Mouse (Mus musculus): ENCODE data around the gene Chchd2. TPM values are rescaled to one million over a fixed set of nuclear protein-coding genes. Genes with fewer than 3 reads are reported as not detected.
"Not testable (repeated sequence)": the region's sequence is repeated elsewhere in the genome, so short reads cannot be mapped to it uniquely, and the experiment has no call there.

Gene Chchd2
- polyA plus RNA-seq (2015; fragmentation: Nextera tagmentation; extraction: Ambion mirVana): 984 and 1,043 TPM in 2 replicates

DNA sequence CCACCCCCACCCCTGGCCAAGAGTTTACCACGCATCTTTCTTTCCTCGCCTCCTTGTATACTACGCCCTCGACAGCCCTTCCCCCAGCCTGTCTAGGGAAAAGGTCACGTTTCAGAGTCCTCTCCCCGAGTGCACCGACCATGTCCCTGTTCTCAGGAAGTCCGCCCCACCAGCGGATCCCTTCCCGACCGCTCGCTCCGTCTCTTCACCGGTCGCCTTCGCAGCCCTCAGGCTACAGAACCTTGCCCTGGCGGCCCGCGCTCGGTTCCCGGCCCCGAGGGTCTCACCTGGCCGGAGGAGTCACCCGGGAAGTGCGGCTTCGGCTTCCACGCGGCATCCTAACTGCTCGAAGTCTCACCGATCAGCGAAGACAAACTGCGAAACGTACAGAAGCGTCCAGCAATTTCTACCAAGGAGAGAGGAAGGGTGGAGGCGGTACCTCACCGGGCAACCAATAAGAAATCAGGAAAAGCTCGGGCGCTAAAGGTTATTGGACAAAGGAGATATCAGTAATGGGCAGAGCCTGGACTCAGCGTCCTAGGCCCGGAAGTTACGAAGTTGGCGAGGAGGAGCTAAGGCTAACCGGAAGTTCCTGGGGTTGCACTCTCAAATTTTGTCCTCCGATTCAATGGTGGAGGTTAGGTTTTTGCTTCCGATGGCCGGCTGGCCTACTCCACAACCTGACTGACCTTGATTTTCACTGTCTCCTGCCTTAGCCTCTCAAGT, at the start of gene Chchd2:
Gene Chchd2 (minus strand): TSS at position 560 of the 726 bp plus-strand sequence.
- H3K36me3 ChIP-seq: peaks cover 29% of the 10 kb centered on the region
- H3K27me3 ChIP-seq: no peaks in the 10 kb centered on the region
- H3K9ac ChIP-seq: peak within 1 kb of the TSS; percentile 94
- H3K4me1 ChIP-seq: peaks cover 16% of the 10 kb centered on the region
- H3K4me2 ChIP-seq: peak within 1 kb of the TSS; percentile 82
- WGBS: under 1% methylated on average over 46 of the region's 46 CpGs
- H3K27ac ChIP-seq: peak within 1 kb of the TSS; percentile 98
- no peaks in the 10 kb centered on the region for H3K9me3 ChIP-seq (replicated peaks)
- ATAC-seq (replicated peaks; ENCODE audit: low FRiP score): peak; percentile 100
- H3K4me3 ChIP-seq (replicated peaks): peak within 1 kb of the TSS; percentile 85

DNA sequence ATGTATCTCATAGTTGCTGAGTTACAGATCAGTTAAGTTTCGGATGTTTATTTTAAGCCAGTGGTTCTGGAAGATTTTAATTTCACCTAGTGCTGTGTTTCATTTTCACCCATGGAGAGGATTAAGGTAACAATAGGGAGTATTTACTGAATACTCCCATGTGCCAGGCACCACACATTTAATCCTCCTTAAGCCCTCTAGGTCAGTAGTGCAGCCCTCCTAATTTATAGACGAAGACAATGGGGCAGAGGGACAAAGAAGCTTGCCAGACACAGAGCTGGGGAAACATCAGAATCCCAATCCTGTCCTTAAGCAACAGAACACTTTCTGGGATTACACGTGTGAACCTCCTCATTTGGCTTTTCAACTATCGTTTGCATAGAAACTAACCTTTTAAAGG, 49.7 kb upstream of the Chchd2 start:
- ATAC-seq (replicated peaks; ENCODE audit: low FRiP score): no peak
- Histone ChIP-seq H3K4me1 (0 out of 2 replicates have a peak, but pooled peaks cover 5% of the 10 kb centered on the region), H3K4me2 (no peak overlapping the region)

DNA sequence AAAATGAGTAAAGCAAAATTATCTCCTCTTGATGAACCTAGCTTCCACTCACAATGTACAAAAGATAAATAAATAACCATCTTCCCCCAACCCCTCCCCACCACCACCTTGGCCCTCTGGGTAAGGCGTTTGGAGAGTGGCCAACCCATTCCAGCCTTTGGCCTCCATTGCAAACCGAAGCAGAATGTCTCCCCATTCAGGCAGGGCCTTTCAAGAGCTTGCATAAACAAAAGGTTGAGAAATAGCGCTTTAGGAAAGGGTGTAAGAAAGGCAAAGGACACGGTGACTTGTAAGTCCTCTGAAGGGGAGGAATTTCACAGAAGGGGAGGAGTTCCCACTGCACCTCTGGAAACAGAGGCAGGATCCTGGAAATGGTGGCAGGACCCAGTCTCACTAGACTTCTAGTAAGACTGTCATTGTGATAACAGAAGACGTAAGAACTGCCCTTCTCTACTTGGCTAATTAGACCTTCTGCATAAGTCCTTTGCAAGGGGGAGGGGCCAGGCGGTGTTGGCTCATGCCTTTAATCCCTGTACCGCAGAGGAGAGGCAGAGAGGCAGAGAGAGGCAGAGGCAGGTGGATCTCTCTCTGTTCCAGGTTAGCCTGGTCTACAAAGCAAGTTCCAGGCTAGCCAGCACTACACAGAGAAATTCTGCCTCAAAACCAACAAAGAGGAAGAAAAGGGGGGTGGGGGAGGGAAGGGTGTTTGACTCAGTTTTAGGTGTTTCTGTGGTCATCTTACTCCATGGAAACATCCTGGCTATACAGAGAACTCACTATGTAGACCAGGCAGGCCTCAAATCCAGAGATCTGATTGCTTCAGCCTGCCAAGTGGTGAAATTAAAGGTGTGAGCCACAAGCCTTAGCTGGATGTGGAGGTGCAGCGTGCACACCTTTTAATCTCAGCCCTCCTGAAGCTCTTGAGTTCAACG, 42.9 kb upstream of the Chchd2 start:
- 55% methylated on average over 9 of the region's 9 CpGs for WGBS
- no peaks in the 10 kb centered on the region for H3K36me3 ChIP-seq
- no peak for ATAC-seq (replicated peaks; ENCODE audit: low FRiP score)
- H3K4me2 ChIP-seq: no peak overlapping the region
- H3K9me3 ChIP-seq (replicated peaks): no peaks in the 10 kb centered on the region
- no peaks in the 10 kb centered on the region for H3K4me1 ChIP-seq
- H3K27me3 ChIP-seq: no peaks in the 10 kb centered on the region
- no peak overlapping the region for H3K9ac ChIP-seq
- no peak overlapping the region for H3K27ac ChIP-seq
- no peak overlapping the region for H3K4me3 ChIP-seq (replicated peaks)

More for the DNA sequence above, 49.7 kb upstream of the Chchd2 start:
- no peak overlapping the region for H3K4me3 ChIP-seq (replicated peaks)
- no peaks in the 10 kb centered on the region for H3K9me3 ChIP-seq (replicated peaks)
- H3K9ac ChIP-seq: no peak overlapping the region
- H3K27me3 ChIP-seq: no peaks in the 10 kb centered on the region
- H3K36me3 ChIP-seq: no peaks in the 10 kb centered on the region
- 48% methylated on average over 4 of the region's 4 CpGs for WGBS
- no peak overlapping the region for H3K27ac ChIP-seq

DNA sequence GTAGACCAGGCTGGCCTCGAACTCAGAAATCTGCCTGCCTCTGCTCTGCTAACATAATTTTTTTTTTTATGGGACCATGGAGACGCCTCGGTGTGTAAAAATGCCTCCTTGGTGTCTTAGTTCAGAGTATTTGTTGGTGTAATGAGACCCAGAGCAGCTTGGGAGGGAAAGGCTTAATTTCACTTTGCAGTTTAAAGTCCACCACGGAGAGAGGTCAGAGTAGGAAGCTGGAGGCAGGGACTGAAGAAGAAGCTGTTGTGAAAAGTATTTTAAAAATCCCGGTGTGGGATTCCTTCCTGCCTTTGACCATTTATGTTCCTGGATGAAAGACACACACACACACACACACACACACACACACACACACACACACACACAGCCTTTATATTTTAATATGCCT, 38.7 kb upstream of the Chchd2 start:
- Histone ChIP-seq H3K9ac (no peak overlapping the region), H3K9me3 (replicated peaks) (no peaks in the 10 kb centered on the region), H3K4me1 (no peaks in the 10 kb centered on the region), H3K27ac (no peak overlapping the region), H3K27me3 (no peaks in the 10 kb centered on the region), H3K4me3 (replicated peaks) (no peak overlapping the region), H3K4me2 (no peak overlapping the region), H3K36me3 (no peaks in the 10 kb centered on the region)
- 58% methylated on average over 5 of the region's 5 CpGs for WGBS
- no peak for ATAC-seq (replicated peaks; ENCODE audit: low FRiP score)

DNA sequence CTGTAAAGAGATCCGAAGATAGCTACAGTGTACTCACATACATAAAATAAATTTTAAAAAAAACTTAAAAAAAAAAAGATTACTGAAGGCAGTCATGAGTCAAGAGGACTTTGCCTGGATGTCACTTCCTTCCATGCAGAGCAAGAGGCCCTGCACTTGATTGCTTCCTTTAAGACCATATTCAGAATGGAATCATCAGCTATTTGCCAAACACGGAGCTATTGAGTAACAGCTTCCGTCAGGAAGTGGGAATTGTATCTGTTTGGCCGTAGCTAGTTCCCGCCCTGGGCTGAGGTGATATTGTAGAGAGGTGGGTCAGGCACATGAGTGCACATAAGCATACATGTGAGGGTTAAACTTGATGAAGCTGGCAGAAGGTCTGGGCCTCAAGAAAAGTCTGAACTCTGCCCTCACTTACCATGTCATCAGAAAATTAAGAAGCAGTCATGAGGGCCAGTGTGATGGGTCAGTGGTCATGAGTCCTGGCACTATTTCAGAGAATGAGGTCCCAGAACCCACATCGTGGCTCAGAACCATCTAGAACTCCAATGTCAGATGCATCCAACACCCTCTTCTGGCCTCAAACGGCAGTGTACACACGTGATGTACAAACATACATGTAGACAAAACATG, 37.7 kb upstream of the Chchd2 start:
- WGBS: 80% methylated on average over 8 of the region's 8 CpGs
- no peaks in the 10 kb centered on the region for H3K4me1 ChIP-seq
- ATAC-seq (replicated peaks; ENCODE audit: low FRiP score): no peak

DNA sequence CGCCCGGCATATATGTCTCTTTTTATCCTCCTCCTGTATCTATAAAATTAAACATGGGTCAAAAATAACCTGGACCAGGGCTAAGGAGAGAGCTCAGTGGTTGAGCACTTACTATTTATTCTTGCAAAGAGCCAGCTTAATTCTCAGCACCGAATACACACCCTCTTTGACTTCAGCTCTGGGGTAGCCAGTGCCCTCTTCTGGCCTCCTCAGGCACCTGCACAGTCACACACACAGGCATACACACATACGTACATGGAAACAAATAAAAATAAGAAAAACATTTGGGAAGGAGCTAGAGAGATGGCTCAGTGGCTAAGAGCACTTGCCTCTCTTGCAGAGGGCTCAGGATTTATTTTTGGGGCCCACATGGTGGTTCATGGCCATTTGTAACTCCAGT, 34.7 kb upstream of the Chchd2 start:
- Histone ChIP-seq H3K27me3 (no peaks in the 10 kb centered on the region), H3K36me3 (no peaks in the 10 kb centered on the region), H3K9me3 (replicated peaks) (no peaks in the 10 kb centered on the region), H3K4me2 (no peak overlapping the region), H3K9ac (no peak overlapping the region), H3K27ac (no peak overlapping the region), H3K4me1 (no peaks in the 10 kb centered on the region), H3K4me3 (replicated peaks) (no peak overlapping the region)
- WGBS: 92% methylated on average over 4 of the region's 4 CpGs
- ATAC-seq (replicated peaks; ENCODE audit: low FRiP score): no peak

More for the DNA sequence above, 37.7 kb upstream of the Chchd2 start:
- Histone ChIP-seq H3K4me3 (replicated peaks) (no peak overlapping the region), H3K36me3 (no peaks in the 10 kb centered on the region), H3K27ac (no peak overlapping the region), H3K27me3 (no peaks in the 10 kb centered on the region), H3K9ac (no peak overlapping the region), H3K4me2 (no peak overlapping the region), H3K9me3 (replicated peaks) (no peaks in the 10 kb centered on the region)

DNA sequence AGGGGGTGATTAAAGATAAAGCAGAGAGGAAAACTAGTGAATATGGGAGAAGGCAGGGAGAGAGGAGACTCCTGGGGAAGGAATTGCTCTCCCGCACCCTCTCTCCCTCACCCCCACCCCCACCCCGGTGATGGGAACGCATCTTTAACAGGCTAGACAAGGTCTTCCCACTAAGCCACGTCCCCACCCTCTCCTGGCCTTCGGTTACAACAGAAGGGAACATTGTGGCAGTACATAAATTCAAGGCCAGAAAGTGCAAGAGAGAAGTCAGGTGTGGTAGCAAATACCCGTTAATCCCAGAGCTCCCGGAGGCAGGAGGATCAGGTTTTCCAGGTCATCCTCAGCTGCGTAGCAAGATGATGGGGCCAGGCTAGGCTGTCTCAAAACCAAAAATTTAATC, 32.0 kb upstream of the Chchd2 start:
- Histone ChIP-seq H3K4me2 (no peak overlapping the region), H3K9me3 (replicated peaks) (no peaks in the 10 kb centered on the region), H3K27ac (no peak overlapping the region), H3K4me1 (no peaks in the 10 kb centered on the region), H3K4me3 (replicated peaks) (no peak overlapping the region), H3K36me3 (no peaks in the 10 kb centered on the region), H3K9ac (no peak overlapping the region), H3K27me3 (no peaks in the 10 kb centered on the region)
- WGBS: 58% methylated on average over 8 of the region's 8 CpGs
- ATAC-seq (replicated peaks; ENCODE audit: low FRiP score): no peak

DNA sequence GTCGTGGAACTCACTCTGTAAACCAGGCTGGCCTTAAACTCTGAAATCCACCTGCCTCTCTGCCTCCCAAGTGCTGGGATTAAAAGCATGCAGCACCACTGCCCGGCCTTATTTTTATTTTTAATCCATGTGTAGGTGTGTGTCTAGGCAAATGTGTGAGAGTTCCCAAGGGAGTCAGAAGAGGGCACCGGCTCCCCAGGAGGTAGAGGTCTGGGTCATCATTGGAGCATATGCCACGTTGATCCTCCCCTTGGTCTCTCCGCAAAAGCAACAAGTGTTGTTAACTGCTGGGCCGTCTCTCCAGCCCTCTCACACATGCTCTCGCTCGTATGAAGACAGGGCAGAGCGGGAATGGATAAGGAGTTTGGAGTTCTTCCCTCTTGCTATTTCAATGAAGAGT, 31.5 kb upstream of the Chchd2 start:
- no peaks in the 10 kb centered on the region for H3K36me3 ChIP-seq
- H3K9me3 ChIP-seq (replicated peaks): no peaks in the 10 kb centered on the region
- H3K4me1 ChIP-seq: no peaks in the 10 kb centered on the region
- no peak overlapping the region for H3K4me3 ChIP-seq (replicated peaks)
- H3K9ac ChIP-seq: no peak overlapping the region
- no peak overlapping the region for H3K27ac ChIP-seq
- no peak for ATAC-seq (replicated peaks; ENCODE audit: low FRiP score)
- 84% methylated on average over 9 of the region's 9 CpGs for WGBS
- H3K27me3 ChIP-seq: no peaks in the 10 kb centered on the region
- H3K4me2 ChIP-seq: no peak overlapping the region

DNA sequence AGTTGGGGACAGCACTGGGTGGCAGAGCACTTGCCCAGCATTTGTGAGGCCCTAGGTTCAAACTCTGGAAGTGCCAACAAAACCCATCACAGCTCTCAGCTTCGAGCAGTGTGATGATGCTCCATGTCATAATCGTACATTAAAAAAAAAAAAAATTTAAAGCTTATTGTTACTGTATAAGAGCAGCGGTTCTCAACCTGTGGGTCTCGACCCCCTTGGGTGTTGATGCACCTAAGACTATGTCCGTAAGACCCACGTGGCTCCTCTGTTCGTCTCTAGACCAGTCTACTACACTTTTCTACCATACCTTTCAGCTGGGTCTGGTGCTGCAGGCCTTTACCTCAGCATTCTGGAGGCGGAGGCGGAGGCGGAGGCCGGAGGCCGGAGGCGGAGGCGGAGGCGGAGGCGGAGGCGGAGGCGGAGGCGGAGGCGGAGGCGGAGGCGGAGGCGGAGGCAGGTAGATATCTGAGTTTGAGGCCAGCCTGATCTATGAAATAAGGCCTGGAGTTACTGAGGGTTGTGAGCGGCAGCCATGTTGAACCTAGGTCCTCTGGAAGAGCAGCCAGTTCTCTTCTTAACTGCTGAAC, 30.9 kb upstream of the Chchd2 start:
- H3K4me1 ChIP-seq: no peaks in the 10 kb centered on the region
- no peak overlapping the region for H3K4me2 ChIP-seq
- H3K36me3 ChIP-seq: no peaks in the 10 kb centered on the region
- WGBS: 92% methylated on average over 24 of the region's 24 CpGs
- no peaks in the 10 kb centered on the region for H3K9me3 ChIP-seq (replicated peaks)
- H3K4me3 ChIP-seq (replicated peaks): no peak overlapping the region
- no peaks in the 10 kb centered on the region for H3K27me3 ChIP-seq
- no peak overlapping the region for H3K9ac ChIP-seq
- no peak overlapping the region for H3K27ac ChIP-seq
- no peak for ATAC-seq (replicated peaks; ENCODE audit: low FRiP score)

DNA sequence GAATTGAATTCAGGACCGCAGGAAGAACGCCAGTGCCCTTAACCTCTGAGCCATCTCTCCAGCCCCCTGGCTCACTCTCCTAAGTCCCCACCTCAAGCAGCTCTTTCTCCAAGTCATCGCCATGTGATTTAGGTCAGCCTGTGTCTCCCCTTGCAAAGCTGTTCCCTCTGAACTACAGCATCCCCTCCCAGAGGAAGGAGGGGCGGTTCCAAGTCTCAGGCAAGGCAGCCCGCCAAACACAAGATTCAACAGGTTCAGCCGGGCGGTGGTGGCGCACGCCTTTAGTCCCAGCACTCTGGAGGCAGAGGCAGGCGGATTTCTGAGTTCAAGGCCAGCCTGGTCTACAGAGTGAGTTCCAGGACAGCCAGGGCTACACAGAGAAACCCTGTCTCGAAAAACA, 28.2 kb upstream of the Chchd2 start:
- ATAC-seq (replicated peaks; ENCODE audit: low FRiP score); H3K9me3 ChIP-seq (replicated peaks); H3K4me2 ChIP-seq; H3K36me3 ChIP-seq; H3K27me3 ChIP-seq; H3K27ac ChIP-seq; H3K4me3 ChIP-seq (replicated peaks); H3K4me1 ChIP-seq; H3K9ac ChIP-seq: not testable (repeated sequence)
- 88% methylated on average over 11 of the region's 11 CpGs for WGBS

DNA sequence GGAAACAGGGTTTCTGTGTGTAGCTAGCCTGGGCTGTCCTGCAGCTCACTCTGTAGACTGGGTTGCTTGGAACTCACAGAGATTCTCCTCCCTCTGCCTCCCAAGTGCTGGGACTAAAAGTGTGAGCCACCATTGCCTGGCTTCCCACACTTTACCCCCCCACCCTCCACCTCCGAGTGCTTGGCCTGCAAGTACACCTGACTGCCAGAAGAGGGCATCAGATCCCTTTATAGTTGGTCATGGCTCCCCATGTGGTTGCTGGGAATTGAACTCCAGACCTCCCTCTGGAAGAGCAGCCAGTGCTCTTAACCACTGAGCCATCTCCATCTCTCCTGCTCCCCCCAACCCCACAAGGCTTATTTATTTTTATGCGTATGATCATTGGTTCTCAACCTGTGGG, 26.8 kb upstream of the Chchd2 start:
- no peaks in the 10 kb centered on the region for H3K9me3 ChIP-seq (replicated peaks)
- no peak overlapping the region for H3K4me2 ChIP-seq
- no peak overlapping the region for H3K4me3 ChIP-seq (replicated peaks)
- H3K9ac ChIP-seq: no peak overlapping the region
- no peaks in the 10 kb centered on the region for H3K27me3 ChIP-seq
- WGBS: 27% methylated on average over 2 of the region's 2 CpGs
- H3K4me1 ChIP-seq: peaks cover 6% of the 10 kb centered on the region
- no peak for ATAC-seq (replicated peaks; ENCODE audit: low FRiP score)
- no peak overlapping the region for H3K27ac ChIP-seq
- H3K36me3 ChIP-seq: no peaks in the 10 kb centered on the region
